Mouse (Mus musculus) liver, embryonic 15.5 days (tissue): ENCODE results near the gene Pdpk1. TPM values are rescaled to one million over a fixed set of nuclear protein-coding genes. Genes with fewer than 3 reads are reported as not detected.

Experiments
- ATAC-seq: fragments of 200-750 bp; cut with Nextera tagmentation; 2 replicates; pipeline ENCODE4 v1.8.0; 2017; ENCODE audit warnings: moderate number of reproducible peaks, mild to moderate bottlenecking, moderate library complexity; ENCODE audit not compliant: insufficient read depth
- H3K27ac ChIP-seq: fragments of 300-500 bp; sonication (generic); replicated peaks from 2 replicates; pipeline ENCODE4 v1.5.1; 2015; ENCODE audit warnings: mild to moderate bottlenecking, inconsistent platforms
- H3K27me3 ChIP-seq: fragments of 300-500 bp; sonication (generic); 2 replicates; pipeline ENCODE4 v1.6.1; 2015; ENCODE audit warnings: mild to moderate bottlenecking, inconsistent platforms
- H3K36me3 ChIP-seq: fragments of 300-500 bp; sonication (generic); replicated peaks from 2 replicates; pipeline ENCODE4 v1.6.1; 2015; ENCODE audit warnings: moderate library complexity, mild to moderate bottlenecking, inconsistent platforms
- H3K4me1 ChIP-seq: fragments of 300-500 bp; sonication (generic); replicated peaks from 2 replicates; pipeline ENCODE4 v1.6.1; 2015; ENCODE audit warnings: inconsistent platforms
- H3K4me2 ChIP-seq: fragments of 300-500 bp; sonication (generic); 2 replicates; pipeline ENCODE4 v1.6.1; 2015; ENCODE audit warnings: moderate library complexity, mild to moderate bottlenecking, inconsistent platforms
- H3K4me3 ChIP-seq: fragments of 300-500 bp; sonication (generic); replicated peaks from 2 replicates; pipeline ENCODE4 v1.5.1; 2015; ENCODE audit warnings: mild to moderate bottlenecking, inconsistent platforms
- H3K9ac ChIP-seq: fragments of 300-500 bp; sonication (generic); 2 replicates; pipeline ENCODE4 v1.6.1; 2015; ENCODE audit warnings: moderate library complexity, mild to moderate bottlenecking, inconsistent platforms
- H3K9me3 ChIP-seq: fragments of 300-500 bp; sonication (generic); replicated peaks from 2 replicates; pipeline ENCODE4 v1.6.1; 2016; ENCODE audit warnings: inconsistent platforms
- WGBS: fragments of 180-500 bp; shearing (Covaris S2); methylation state at CpG from one replicate; pipeline ENCODE4 v1.1.7; 2015; ENCODE audit warnings: mixed read lengths; ENCODE audit not compliant: insufficient replicate concordance; 5-methylcytosine and 5-hydroxymethylcytosine counted together
- polyA plus RNA-seq: library from polyadenylated mRNA; unstranded; fragments of >200 nt; fragmentation: Nextera tagmentation; extraction: Ambion mirVana; gene quantifications from 2 replicates; pipeline ENCODE4 v1.2.1, GENCODE M21; 2015

Pdpk1 gene
- 25.2 and 26.3 TPM in 2 replicates for polyA plus RNA-seq

DNA sequence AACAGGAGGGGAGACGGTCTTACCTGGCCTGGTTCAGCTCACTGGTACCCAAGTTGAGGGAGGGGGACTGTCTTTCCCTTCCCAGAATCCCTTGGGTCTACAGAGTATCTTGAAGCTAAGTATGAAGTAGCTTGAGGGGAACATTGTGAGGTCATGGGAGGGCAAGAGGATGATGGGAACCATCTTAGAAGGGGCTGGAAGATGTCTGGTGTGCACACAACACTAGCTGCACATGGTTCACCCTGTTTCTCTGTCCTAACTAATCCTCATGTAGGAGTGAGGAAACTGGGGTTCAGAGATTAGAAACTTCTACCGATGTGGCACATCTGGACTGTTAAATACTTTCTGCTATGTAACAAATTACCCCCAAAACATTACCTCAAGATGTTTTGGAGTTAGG lies at the start of gene Pdpk1:
Gene Pdpk1, minus strand, starts transcription at position 101 of the 400 bp plus-strand sequence.
- peak within 1 kb of the TSS; percentile 65 for H3K9ac ChIP-seq
- no peaks in the 10 kb centered on the region for H3K9me3 ChIP-seq
- 75% methylated on average over 2 of the region's 2 CpGs for WGBS
- H3K4me2 ChIP-seq, result peak within 1 kb of the TSS; percentile 90
- no peaks in the 10 kb centered on the region for H3K36me3 ChIP-seq
- peaks cover 45% of the 10 kb centered on the region for H3K4me1 ChIP-seq
- H3K27ac ChIP-seq, result peak within 1 kb of the TSS; percentile 91
- H3K27me3 ChIP-seq, result no peaks in the 10 kb centered on the region
- ATAC-seq, result no peak
- H3K4me3 ChIP-seq, result peak within 1 kb of the TSS; percentile 56

DNA sequence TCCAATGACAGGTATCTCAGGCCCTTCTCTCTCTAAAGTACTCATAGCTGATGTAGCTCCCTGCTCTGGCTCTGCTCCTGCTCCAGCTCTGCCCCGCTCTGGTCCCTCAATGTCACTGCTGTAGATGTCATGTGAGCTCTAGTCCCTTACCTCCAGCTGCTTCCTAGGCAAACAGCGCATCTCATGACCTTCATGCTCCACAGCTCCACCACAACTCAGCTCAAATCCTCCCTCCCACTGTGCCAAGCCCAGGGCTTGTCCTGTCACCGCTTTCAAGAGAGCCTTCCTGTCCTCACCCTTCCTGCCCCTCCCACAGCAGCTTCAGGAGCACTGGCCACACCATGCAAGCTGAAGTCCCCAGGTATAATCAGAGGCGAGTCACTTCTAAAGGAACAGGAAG lies 49.0 kb upstream of the Pdpk1 start:
- H3K27me3 ChIP-seq, result no peaks in the 10 kb centered on the region
- H3K4me1 ChIP-seq, result peaks cover 100% of the 10 kb centered on the region
- no peaks in the 10 kb centered on the region for H3K9me3 ChIP-seq
- peak overlapping the region; percentile 99 for H3K27ac ChIP-seq
- H3K9ac ChIP-seq, result peak overlapping the region; percentile 56; the same call in 1 of the 2 replicates
- H3K36me3 ChIP-seq, result peaks cover 23% of the 10 kb centered on the region; the same call in 1 of the 2 replicates
- WGBS, result 41% methylated on average over 4 of the region's 4 CpGs
- H3K4me3 ChIP-seq, result peak overlapping the region; percentile 16; the same call in 1 of the 2 replicates
- ATAC-seq, result no peak
- H3K4me2 ChIP-seq, result peak overlapping the region; percentile 100

DNA sequence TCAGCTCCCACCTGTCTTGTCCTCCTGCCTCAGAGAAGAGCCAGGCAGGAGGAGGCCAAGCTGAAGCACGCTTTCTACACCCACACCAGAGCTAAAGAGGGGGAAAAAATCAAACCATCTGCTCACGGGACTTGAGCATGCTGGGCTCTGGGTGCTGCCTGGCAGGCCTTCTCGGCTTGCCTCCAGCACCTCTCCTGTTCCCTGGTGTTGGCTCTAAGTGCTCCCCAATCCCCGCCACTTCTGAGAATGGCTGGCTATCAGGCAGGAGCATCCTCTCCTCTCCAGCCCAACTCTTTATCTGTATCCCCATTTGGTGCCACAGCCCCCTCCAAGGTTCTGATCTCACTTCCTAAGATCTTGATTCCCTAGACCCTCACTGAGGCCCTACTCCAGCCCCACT lies 48.5 kb upstream of the Pdpk1 start:
- Histone ChIP-seq H3K27ac (peak overlapping the region; percentile 99), H3K9ac (peak overlapping the region; percentile 56), H3K4me2 (peak overlapping the region; percentile 100), H3K4me3 (peak overlapping the region; percentile 16), H3K36me3 (peaks cover 25% of the 10 kb centered on the region), H3K9me3 (no peaks in the 10 kb centered on the region), H3K27me3 (no peaks in the 10 kb centered on the region), H3K4me1 (peaks cover 100% of the 10 kb centered on the region)
- peak; percentile 30 for ATAC-seq
- WGBS, result 25% methylated on average over 4 of the region's 4 CpGs

DNA sequence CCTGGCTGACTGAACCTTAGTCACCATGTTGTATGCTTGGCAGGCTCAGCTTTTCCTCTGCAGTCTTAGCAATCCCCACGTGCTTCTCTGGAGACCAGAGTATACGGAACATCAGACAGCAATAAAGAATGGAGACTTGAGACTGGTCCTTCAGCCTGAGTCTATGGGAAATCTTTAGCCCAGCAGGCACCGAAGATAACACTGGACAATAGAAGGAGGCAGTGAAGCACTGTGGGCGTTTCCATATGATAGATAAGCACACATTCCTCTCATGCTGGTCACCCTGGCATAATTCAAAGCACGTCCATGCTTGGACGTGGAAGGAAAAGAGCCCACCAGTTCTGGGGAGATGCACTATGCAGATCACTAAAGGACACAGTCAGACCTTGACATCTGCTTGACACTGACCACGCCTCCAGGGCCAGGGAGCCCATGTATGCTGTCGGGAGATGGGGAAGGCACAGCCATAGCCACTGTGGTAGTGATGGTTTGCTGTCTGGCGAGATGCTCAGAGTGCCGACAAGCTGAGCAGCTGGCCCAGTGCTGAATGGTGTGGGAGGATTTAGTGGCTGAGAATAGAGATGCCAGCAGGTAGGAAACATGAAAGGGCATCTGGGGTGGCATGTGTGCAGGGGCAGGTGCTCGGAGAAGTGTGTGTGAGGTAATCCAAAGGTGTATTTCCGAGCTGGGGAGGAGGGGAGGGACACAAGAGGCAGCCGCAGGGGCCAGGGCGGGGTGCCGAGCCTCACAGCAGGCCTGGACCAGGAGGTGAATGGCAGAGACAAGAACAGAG lies 46.5 kb upstream of the Pdpk1 start:
- Histone ChIP-seq H3K9ac (no peak overlapping the region), H3K9me3 (no peaks in the 10 kb centered on the region), H3K4me3 (no peak overlapping the region), H3K27ac (peak overlapping the region; percentile 42), H3K27me3 (no peaks in the 10 kb centered on the region), H3K4me1 (peaks cover 100% of the 10 kb centered on the region), H3K4me2 (peak overlapping the region; percentile 100), H3K36me3 (peaks cover 27% of the 10 kb centered on the region)
- WGBS, result 41% methylated on average over 15 of the region's 15 CpGs
- ATAC-seq, result 0 out of 2 replicates have a peak, but pooled peaks have one; percentile 16

GRCm38 (mm10) chr17:24195349-24195748 lies 44.6 kb upstream of the Pdpk1 start:
- no peak overlapping the region for H3K4me3 ChIP-seq
- no peaks in the 10 kb centered on the region for H3K9me3 ChIP-seq
- H3K4me2 ChIP-seq, result no peak overlapping the region
- H3K27me3 ChIP-seq, result no peaks in the 10 kb centered on the region
- ATAC-seq, result no peak
- 0 out of 2 replicates have a peak overlapping the region, but pooled peaks have one; percentile 7 for H3K27ac ChIP-seq
- no peak overlapping the region for H3K9ac ChIP-seq
- 68% methylated on average over 2 of the region's 2 CpGs for WGBS
- H3K36me3 ChIP-seq, result peaks cover 19% of the 10 kb centered on the region; the same call in 1 of the 2 replicates
- peaks cover 98% of the 10 kb centered on the region for H3K4me1 ChIP-seq

DNA sequence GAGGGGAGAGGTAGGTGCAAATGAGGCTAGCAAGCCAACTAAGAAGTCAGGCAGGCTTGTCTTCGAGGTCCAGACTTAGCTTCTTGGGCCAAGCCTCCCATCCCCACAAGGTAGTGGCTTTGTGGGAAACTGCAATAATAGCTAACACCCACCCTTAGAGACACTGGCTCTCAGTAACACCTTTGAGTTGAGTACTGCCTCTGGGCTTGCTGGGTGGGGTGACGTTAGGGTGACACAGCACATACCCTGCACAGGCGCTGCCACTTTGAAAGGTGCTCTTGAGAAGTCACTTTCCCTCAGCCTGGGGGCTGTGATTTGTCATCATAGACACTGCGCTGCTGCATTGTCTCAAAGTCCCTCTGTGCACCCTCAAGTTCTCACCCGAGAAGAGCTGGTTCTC lies 43.0 kb upstream of the Pdpk1 start:
- Histone ChIP-seq H3K9me3 (no peaks in the 10 kb centered on the region), H3K27ac (peak overlapping the region; percentile 71), H3K36me3 (peaks cover 28% of the 10 kb centered on the region), H3K4me1 (peaks cover 84% of the 10 kb centered on the region), H3K4me3 (no peak overlapping the region), H3K4me2 (peak overlapping the region; percentile 42), H3K9ac (peak overlapping the region; percentile 22; the same call in 1 of the 2 replicates), H3K27me3 (no peaks in the 10 kb centered on the region)
- 70% methylated on average over 5 of the region's 5 CpGs for WGBS
- ATAC-seq, result peak; percentile 68

- WGBS, result 83% methylated on average over 8 of the region's 8 CpGs
These were observed 42.5 kb upstream of the Pdpk1 start for GRCm38 (mm10) chr17:24193268-24193667.

DNA sequence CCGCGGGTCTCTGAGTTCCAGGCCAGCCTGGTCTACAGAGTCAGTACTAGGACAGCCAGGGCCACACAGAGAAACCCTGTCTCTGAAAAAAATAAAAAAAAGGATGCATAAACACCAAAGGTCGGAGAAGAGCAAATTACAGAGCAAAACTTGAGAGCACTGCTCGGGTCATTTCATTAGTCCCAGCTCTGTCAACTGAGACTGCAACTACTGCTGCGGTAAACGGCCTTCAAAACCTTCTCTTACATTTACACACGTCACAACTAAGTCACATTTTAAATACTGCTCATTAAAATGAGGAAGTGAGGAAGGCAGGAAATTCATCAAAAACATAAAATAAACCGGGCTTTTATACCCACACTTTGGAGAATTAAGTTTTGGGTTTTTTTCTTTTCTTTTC lies 42.1 kb upstream of the Pdpk1 start:
- no peak for ATAC-seq
- Histone ChIP-seq H3K27me3 (no peaks in the 10 kb centered on the region), H3K9me3 (no peaks in the 10 kb centered on the region), H3K4me2 (no peak overlapping the region), H3K27ac (peak overlapping the region; percentile 71), H3K9ac (no peak overlapping the region), H3K36me3 (peaks cover 37% of the 10 kb centered on the region), H3K4me3 (no peak overlapping the region), H3K4me1 (peaks cover 75% of the 10 kb centered on the region)
- 60% methylated on average over 8 of the region's 8 CpGs for WGBS

More at GRCm38 (mm10) chr17:24193268-24193667, 42.5 kb upstream of the Pdpk1 start:
- Histone ChIP-seq H3K9me3 (no peaks in the 10 kb centered on the region), H3K4me2 (peak overlapping the region; percentile 42), H3K4me1 (peaks cover 79% of the 10 kb centered on the region), H3K36me3 (peaks cover 33% of the 10 kb centered on the region), H3K4me3 (no peak overlapping the region), H3K9ac (peak overlapping the region; percentile 22; the same call in 1 of the 2 replicates), H3K27ac (peak overlapping the region; percentile 71), H3K27me3 (no peaks in the 10 kb centered on the region)
- no peak for ATAC-seq

DNA sequence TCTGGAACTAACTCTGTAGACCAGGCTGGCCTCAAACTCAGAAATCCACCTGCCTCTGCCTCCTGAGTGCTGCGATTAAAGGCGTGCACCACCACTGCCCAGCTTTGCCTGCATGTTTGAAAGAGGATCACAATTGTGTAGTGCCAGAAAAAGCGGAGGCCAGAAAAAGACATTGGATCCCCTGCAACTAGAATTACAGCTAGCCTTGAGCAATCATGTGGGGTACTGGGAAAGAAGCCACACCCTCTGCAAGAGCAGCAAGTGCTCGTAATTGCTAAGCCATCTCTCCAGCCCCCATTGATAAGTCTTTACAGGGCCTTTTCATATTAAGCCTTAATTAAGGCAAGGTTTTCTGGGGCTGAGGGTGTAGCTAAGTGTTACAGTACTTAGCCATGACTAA lies 40.8 kb upstream of the Pdpk1 start:
- H3K4me3 ChIP-seq, result no peak overlapping the region
- peaks cover 61% of the 10 kb centered on the region for H3K4me1 ChIP-seq
- WGBS, result 63% methylated on average over 4 of the region's 4 CpGs
- H3K36me3 ChIP-seq, result peaks cover 44% of the 10 kb centered on the region
- no peaks in the 10 kb centered on the region for H3K9me3 ChIP-seq
- no peak for ATAC-seq
- no peaks in the 10 kb centered on the region for H3K27me3 ChIP-seq
- H3K4me2 ChIP-seq, result no peak overlapping the region
- no peak overlapping the region for H3K9ac ChIP-seq
- H3K27ac ChIP-seq, result no peak overlapping the region

DNA sequence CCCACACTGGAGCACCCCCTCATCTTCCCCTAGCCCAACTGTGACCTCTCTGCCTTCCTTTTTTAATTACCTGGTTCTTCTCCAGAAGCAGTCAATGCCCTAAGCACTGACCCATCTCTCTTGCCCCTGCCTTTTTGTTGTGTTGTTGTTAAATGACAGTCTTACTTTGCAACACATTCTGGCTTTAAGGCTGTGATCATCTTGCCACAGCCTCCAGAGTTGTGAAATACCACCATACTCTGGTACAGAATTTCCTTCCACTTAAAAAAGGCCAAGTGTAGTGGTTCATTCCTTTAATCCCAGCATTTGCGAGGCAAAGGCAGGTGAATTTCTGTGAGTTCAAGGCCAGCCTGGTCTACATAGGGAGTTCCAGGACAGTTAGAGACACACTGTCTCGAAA lies 40.2 kb upstream of the Pdpk1 start:
- H3K4me1 ChIP-seq, result peaks cover 55% of the 10 kb centered on the region
- peaks cover 46% of the 10 kb centered on the region for H3K36me3 ChIP-seq
- no peak overlapping the region for H3K9ac ChIP-seq
- H3K4me3 ChIP-seq, result no peak overlapping the region
- ATAC-seq, result no peak
- H3K27me3 ChIP-seq, result no peaks in the 10 kb centered on the region
- WGBS, result 66% methylated on average over 2 of the region's 2 CpGs
- no peak overlapping the region; the same call in 1 of the 2 replicates for H3K27ac ChIP-seq
- no peak overlapping the region for H3K4me2 ChIP-seq
- H3K9me3 ChIP-seq, result no peaks in the 10 kb centered on the region

GRCm38 (mm10) chr17:24174259-24174658 lies 23.5 kb upstream of the Pdpk1 start:
- WGBS, result 77% methylated on average over 3 of the region's 3 CpGs
- H3K4me3 ChIP-seq, result no peak overlapping the region
- no peaks in the 10 kb centered on the region for H3K27me3 ChIP-seq
- H3K4me2 ChIP-seq, result no peak overlapping the region
- peaks cover 6% of the 10 kb centered on the region for H3K36me3 ChIP-seq
- H3K9me3 ChIP-seq, result no peaks in the 10 kb centered on the region
- no peak overlapping the region for H3K9ac ChIP-seq
- H3K4me1 ChIP-seq, result peaks cover 35% of the 10 kb centered on the region
- no peak for ATAC-seq
- H3K27ac ChIP-seq, result peak overlapping the region; percentile 22; the same call in 1 of the 2 replicates
